Mouse (Mus musculus): ENCODE measurements at regions not wholly inside any gene's neighbourhood (a gene's known extent, or its start where the extent isn't known, plus 50 kb on each side); places are given as distances from the start of the nearest gene placed in this dataset.

DNA sequence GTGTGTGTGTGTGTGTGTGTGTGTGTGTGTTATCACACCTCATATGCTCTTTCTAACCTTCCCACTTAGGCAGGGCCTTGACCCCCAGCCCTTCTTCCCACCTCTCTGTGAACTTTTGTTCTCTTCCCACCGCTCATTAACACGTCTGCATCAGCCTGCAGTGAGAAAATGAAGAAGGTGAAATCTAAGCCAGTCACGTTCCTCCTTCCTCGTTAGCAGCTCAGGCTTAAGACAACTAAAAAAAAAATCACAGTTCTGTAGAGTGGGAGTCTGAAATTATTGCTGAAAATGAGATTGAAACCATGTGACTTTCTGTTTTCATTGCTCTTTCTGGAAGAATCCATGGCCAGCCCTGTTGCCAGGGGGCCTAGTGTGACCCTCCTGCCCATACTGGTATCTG, 420.7 kb downstream of the Pdcd6ip start:
- DNase-seq = no peak

DNA sequence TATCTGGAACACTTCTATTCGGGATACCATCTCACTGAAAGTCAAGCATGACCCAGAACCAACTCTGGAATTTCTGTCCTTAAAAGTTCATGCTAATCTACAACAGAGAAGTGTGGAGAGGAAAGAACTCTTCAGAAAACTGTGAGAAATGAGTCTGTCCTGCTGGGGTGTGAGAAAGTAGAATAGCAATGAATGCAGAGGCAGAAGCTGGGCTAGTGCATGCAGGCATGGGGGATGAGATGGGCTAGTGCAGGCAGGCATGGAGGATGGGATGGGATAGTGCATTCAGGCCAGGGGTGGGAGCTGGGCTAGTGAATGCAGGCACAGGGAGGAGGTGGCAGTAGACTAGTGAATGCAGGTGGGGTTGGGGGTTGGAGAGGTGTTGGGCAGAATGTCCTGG, 424.8 kb downstream of the Pdcd6ip start:
- no peak for DNase-seq

DNA sequence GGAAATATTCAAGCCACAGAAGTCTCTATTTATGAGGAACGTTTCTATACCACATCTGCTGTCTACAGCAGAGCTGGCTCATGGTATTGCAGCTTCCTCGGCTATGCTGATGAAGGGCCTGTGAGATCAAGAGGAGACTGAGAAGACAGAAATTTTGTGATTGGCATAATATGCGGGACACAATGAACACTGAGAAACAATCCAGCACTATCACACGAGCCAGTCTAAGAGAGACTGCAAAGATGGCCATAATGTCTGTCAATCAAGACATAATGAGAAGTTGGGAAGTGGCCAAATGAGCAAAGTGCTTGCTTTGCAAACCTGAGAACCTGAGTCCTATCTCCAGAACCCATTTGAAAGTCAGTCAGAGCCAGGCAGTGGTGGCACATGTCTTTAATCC, 437.5 kb downstream of the Pdcd6ip start:
- no peak for DNase-seq

DNA sequence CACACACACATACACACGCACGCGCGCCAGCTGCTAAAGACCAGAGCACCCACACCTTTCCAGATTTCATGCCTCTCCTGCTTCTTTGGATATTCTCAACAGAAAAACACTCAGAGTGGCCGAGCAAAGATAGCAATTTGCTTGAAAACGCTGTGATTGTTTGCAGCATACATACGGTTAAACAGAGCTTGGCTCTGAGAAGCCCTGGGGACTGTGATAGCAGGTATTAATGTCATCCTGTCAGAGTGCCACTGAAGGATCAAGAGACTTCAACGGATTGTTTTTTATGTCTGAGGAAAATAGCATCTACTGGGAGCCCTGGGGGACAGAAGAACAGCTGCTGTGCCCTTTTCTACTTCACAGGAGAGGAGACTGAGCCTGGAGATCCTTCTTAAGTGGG, 440.4 kb downstream of the Pdcd6ip start:
- DNase-seq = no peak

DNA sequence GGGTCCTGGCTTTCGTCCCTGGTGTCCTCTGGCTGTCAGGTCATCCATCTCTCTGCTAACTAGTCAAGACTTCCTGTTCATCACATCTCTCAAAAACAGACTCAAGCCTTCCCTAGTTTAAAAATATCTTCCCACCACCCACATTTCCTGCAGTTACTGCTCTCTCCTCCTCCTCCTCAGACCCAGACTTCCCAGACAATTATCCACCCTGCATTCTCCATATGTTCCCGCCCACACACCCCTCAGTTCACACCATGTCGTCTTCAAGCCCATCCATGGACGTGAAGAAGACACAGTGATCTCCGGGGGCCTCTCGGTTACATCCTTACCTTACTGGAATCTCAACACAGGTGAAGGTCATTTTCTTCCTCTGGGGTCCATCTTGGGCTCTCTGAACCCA, 444.4 kb downstream of the Pdcd6ip start:
- DNase-seq = no peak

DNA sequence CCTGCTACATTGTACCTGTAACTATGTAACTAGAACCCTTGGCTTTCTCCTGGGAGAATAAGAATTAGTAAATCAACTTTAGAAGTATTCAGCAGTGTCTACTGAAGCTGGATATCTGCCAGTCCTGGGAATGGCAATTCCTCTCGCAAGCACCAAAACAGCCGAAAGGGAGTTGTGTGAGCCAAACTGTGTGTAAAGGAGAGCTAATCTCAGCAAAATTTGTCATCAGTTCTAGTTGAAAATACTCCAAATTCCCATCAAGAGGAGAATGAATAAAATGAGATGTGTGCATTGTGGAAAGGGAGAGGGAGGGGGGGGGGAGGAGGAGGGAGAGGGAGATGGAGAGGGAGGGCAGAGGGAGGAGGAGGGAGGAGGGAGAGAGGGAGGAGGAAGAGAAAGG, 447.8 kb downstream of the Pdcd6ip start:
- DNase-seq = no peak

DNA sequence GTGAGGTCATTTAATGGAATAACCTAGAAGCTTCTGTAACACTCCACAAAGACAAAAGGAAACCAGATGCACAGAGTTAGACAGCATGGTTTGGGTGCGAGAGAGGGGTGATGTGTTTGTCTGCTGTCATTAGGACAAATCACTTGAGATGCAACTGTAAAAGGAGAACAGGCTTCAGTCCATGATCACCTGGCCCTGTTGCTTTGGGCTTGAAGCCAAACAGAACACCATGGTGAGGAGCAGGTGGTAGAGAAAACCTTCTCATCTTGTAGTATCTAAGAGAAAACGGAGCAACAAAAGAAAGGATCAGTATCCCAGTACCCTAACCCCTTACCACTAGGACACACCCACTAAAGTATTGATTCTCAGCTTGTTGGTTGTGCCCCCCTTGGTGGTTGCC, 449.5 kb downstream of the Pdcd6ip start:
- no peak for DNase-seq

DNA sequence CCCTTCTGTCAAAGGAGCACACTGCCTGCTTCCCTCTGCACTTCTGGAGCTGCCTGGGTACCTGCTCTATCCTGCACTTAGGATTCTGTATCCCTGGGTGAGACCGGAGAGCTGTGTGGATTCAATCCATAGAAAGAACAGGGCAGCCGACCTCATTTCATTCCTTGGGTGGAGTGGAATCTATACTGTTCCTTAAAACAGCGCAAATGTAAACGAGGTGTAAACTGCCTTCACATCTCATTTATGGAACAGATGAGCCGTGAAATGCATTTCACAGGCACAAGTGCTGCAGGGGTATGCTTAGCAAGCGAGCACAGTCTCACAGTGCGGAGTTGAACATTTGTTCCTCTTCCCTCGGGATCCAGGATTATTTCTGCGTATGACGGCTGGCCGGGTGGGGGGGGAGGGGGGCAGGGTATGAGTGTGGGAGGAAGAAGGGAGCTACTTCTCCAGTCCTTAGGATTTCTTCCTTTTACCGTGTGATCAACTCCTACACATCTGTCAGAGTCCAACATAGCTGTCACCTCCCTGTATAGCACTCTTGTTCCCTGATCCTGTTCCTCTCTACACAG, 459.3 kb downstream of the Pdcd6ip start:
- DNase-seq = no peak

DNA sequence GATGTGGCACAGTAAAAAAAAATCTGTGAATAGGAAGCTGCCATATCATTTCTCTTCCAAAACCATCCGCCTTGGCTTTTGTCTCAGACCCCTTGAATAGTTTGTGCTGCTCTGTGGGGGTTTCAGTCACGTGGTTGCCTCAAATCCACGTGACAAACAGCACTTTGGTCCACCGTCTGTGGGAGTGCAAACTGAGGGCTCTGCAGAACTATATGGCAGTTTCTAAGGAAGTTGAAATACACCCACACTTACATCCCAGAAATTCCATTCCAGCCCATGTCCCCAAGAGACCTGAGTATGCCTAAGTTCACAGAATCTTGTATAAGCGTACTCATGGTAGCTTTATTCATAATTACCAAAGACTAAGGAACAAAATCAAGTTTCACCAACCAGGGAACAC, 460.1 kb downstream of the Pdcd6ip start:
- no peak for DNase-seq

DNA sequence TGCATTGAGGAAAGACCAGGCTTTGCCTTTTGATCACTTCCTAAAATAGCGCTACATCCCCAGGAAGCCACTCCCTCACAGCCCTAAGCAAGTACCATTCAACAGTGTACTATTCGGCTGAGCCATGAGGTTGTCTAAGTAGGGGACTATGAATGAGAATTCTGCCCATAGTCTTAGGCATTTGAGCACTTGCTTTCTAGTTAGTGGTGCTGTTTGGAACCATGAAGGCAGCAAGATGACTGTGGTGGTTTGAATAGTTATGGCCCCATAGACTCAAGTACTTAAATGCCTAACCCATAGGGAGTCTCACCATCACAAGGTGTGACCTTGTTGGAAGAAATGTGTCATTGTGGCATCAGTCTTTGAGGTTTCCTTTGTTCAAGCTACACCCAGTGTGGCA, 464.2 kb downstream of the Pdcd6ip start:
- DNase-seq = no peak

DNA sequence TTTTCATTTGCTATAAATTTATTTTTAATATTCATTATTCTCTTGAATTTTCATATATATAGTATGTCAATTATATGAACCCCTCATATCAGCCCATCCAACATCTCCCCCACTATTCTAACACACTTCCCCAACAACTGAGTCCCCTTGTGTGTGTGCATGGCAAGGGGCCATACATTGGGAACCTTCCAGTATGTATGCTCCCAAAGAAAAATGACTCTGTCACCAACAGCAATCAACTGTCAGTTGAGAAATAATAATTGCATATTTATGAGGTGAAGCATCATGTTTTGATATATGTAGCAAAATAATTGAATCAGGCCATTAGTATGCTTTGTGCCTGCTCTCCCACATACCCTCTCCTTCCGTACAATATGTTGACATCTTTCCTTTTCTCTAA, 474.7 kb downstream of the Pdcd6ip start:
- DNase-seq = no peak

DNA sequence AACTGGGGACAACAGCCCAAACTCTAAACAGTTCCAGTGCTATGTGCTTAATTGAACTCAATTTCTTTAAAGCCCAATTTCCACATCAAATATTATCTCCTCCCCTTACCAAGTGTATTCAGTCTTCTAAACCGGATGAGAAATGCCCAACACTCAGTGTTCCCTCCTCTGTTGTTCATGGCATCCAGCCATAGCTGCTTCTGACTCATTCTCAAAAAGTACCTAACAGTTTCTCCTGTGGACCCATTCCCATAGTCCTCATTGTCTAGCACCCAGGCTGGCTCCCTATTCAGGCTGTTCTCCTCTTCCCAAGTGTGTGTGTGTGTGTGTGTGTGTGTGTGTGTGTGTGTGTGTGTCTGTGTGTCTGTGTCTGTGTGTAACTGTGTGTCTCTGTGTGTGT, 478.7 kb downstream of the Pdcd6ip start:
- no peak for DNase-seq

DNA sequence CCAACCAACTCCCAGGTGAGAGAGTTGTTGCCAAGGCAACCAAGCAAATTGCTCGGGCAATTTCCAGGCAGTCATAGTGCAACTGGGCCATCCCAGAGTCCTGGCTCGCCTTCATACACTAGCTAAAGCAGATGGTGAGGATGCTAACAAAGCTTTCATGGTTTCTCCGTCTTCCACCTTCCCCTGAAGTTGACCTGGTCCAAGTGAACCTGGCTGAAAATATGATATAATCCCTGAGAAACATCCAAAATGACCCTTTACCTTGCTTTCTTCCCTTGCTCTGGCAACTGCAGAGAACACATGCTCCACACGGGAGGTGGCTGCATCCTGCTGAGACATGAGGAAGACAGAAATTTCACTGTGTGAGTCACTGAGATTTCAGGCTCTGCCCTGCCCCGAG, 494.1 kb downstream of the Pdcd6ip start:
- DNase-seq = no peak

DNA sequence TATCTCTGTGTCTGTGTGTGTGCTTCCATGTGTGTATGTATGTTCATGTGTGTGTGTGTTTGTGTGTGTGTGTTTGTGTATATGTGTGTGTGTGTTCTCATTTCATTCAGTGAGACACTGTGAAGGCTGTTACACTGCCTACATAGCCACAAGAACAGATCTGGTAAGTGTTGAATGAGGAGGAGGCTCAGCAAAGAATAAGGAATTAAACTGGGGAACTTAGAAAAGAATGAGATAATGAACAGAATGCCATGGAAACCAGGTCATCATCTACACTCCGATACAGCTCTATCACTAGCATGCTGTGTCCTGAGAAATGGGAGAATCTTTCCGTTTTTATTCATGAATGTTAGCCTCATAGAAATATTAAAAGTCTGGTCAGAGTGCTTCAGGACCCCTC, 495.7 kb downstream of the Pdcd6ip start:
- no peak for DNase-seq

DNA sequence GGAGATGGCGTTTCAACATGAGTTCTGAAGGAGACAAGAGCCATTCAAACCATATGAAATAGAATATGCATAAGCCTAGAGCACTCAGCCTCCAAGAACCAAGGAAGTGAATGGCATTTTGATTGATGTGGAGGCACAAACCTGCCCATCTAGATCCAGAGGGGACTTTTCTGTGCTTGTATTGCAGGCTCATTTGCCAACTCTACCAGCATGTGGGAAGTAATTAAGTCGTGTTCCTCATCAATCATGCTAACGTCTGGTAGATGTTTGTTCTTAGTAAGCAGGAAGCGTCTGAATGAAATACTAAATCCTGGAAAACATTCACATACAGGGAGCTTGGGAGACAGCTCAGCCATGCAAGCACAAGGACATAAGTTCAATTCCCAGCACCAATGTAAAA, 499.9 kb downstream of the Pdcd6ip start:
- no peak for DNase-seq

DNA sequence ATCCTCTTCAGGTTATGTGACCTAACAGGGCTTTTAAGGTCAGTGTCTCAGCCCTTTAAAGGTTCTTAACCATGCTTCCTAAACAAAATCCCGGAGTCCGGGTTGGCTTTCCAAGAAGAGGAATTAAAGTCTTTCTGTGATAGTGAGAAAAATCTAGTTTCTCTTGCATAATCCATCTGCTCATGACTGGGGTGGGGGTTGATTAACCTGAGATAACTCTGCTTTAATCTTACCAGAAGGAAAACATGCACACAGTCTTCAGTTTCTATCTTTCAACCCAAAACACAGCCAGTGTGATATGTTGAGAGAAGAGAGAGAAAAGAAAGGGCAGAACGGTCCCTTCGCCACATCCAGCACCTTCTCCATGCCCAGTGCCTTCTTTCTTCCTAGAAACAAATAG, 508.8 kb downstream of the Pdcd6ip start:
- no peak for DNase-seq

DNA sequence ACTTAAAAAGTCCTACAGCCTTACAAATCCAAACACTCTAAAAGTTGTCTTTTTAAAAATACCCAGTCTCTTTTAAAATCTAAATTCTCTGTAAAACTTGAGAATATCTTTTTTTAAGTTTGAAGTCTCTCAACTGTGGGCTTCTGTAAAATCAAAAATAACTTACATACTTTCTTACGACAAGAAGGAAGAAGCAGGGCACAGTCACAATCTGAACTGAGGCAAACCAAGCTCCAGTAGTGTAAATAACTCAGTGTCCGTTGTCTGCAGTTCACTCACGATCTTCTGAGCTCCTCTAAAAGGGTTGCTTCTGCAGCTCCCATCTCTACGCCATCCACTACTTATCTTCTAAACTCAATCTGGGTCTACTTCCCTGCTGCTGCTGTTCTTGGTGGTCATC, 512.5 kb downstream of the Pdcd6ip start:
- no peak for DNase-seq

DNA sequence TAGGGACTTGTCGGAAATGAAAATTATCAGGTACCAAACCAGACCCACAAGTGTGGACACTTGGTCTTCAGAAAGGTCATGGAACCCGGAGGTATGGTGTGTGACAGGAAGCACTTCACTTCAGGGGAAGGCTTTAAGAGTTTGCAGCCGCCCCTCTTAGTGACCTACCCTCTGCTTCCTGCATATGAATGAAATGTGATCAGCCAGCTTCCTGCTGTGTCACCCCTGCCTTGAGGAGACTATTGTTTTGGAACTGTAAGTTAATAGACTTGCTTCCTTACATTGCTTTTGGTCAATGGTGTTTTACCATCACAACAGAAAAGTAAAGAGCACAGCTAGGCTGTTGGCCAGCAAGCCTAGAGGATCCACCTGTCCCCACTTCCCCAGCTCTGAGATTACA, 515.3 kb downstream of the Pdcd6ip start:
- no peak for DNase-seq

DNA sequence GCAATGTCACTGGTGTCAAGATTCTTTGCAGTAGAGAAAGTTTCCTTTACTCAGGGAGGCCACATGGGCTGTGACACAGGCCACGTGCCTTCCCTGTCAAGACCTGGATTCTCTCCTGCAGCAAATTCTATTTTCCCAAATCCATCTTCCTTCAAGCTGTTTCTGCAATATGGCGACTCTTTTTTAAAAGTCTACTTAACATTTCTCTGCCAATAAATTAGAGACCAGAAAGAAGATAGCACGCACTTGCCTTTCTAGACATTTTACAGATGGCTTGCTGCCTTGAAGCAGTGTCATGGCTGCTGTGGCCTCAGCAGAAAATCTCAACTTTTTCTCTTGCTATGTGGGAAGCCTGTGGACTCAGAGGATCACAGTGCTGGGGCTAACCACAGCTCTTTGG, 516.9 kb downstream of the Pdcd6ip start:
- no peak for DNase-seq

DNA sequence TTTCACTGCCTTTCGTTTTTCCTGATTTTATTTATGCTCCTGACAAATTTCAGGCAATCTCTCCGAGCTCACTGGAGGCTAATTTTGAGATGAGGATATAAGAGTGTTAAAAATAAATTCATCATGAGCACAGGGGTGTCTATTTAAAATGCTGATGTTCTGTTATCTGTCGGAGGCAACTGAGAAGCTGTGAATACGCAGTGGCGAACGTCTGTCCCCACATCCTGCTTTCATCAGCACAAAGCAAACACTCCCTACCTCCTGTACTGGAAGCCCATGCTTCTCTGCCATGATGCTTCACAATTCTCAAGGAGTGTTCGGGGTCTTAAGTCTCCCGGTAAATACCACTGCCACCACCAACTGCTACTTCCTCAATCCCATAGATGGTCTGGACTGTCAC, 526.9 kb downstream of the Pdcd6ip start:
- DNase-seq = no peak

DNA sequence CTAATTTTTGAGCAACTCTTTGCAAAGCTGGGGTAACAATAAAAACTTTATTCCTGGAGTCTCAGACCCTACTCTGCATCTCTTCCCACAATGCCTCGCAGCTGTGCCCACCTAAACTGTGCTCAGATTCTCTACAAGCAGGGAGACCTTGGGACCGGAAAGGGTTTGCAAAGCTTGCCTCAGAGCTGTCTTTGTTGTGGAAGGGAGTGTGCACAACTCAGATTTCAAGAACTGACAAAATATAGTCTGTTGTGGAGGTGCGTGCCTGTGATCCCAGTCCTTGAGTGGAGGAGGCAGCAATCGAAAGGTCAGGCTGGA, 530.2 kb downstream of the Pdcd6ip start:
- no peak for DNase-seq

DNA sequence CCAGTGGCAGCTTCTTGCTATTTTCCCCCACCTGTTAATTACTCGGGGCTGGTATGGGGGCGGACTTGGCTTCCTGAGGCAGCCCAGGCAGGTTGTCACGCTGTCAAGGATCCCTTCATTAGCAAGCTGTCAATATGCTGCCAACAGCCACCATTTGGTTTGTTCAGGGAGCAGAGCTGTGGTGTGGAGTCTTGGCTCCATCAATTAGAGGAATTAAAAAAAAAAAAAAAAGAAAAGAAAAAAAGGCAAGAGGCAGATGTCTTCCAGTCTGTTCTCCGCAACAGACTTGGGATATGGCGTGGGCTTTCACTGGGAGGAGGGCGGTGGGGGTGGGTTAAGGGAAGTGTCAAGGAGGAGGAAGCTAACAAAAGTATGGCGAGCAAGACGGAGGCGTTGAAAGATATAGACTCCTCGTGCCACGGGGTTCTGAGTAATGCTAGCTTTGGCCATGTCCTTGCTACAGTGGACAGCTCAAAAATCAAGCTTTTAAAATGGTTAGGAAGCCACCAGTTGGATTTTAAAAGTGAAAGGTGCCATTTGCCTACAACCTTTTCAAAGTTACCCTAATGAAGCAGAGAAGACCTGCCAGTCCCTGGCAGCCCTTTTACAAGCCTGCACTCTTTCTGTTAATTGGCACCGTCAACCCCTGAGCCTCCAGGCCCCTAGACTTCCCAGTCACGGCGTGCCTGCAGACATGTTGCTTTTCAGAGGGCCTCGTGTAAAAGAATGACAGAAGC, 530.7 kb downstream of the Pdcd6ip start:
- no peak for DNase-seq

DNA sequence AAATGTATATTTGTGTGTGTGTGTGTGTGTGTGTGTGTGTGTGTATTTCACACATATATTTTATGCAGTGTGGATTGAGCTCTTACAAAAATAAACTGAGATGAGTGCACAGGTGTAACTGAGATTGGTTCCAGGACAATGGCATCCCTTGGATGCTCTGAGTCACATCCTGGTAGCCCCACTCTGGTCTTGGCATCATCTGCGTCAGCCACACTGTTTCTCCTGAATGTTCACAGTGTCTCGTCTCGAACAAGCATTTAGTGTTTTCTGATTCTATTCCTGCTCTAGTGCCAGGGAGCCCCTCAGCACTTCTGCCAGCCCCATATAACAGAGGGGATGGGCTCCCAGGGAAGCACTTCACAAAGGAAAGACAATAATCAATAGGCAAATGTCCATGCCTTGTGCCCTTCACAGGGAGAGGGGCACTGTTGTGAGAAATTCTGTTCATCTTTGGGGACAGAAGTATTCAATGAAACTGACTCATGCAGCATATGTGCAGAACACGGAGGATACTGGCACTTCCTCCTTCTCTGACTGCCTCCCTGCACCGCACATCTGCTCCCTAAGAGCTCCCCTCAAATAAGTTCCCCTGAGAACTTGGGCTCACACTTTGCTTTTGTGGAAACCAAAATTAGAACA, 536.2 kb downstream of the Pdcd6ip start:
- no peak for DNase-seq

DNA sequence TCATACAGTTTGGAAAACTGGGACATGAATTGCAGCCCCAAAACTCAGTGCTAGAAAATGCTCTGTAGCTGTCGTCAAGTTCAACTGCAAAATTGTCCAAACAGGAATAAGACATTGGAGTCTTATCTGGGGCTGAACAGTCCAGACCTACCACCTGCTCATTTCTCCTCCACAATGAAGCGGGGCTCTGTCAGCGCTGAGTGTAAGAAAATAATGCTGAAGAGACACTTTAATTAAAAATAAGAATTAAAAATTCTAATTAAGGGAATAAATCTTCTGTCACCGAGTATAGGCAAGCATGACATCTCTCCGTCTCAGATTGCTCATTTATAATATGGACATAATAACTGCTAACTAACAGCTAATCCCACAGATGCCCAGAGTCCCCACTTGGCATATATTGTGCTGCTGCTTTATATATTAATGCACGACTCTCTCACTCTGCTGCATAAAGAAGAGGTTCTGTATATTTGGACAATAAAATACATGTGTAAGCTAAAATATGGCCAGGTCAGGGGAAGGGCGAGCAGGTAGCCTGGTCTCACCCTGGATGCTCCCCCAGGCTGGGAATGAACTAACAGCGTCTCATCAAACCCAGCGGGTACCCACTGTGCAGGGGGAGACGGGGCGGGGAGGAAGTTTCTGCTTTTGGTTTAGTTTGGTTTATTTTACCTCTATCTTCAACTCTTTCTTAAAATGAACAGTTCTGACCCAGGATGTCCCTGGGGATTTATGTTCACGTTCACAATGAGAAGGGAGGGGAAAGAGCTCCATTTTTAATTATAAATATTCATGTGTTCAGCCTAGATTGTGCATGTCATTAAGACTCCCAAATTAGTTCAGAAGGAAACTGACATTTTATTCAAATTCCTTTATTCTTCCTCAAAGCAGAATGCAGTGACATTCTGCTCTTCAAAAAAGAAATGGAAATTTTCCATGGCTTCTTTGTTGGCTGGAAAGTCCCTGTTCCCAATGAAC, 544.9 kb downstream of the Pdcd6ip start:
- no peak for DNase-seq

All from lung, postnatal 4 days (tissue).